Mouse (Mus musculus): ENCODE results near the gene Gja4.

The Gja4 gene

DNA sequence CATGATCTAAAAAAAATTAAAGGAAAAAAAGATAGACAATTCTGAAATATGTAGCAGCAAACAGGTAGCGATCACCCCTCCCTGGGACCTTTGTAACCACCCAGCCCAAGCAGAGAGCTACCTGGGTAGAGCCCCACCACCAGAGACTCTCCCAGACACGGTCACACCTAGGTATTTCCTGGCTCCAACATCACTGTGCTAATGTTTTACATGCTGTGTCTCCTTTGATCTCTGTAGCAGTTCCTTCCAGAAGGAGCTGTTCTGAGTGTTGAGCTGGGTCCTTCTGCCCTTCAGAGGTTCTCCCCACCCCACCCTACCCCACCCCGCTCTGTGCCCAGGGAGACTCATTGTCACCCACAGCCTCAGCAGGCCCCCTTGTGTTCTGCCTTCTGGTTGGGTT, 9.8 kb upstream of the Gja4 start:
- no peak for DNase-seq

DNA sequence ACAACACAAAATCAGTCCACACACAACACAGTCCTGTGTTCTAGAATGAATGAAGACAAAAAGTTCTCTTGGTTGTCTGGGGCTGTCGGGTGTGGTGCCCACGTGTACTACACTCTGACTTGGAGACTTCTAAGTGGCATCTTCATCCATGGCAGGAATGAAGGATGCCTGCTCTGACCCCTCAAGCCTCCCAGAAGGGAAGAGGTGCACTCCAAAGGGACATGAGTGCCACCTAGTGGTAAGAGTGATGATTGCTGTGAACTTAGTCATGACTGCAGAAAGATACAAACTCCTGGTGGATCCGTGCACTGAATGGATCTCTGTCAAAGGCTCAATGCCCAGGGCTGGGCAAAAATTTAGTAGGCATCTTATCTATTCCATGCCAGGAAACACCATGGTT, 5.8 kb upstream of the Gja4 start:
- peak; percentile 71 for DNase-seq

DNA sequence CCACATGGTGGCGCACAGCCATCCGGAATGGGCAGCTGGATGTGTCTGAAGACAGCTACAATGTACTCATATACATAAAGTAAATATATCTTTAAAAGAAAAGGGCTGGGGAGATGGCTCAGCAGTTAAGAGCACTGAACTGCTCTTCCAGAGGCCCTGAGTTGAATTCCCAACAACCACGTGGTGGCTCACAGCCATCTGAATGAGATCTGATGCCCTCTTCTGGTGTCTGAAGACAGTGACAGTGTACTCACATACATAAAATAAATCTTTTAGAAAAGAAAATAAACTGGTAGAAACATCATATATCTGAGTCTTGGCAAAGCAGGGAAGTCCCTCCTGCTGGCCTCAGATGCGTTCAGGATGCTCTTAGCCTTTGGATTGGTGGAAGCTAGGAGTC, 3.3 kb upstream of the Gja4 start:
- DNase-seq = no peak

DNA sequence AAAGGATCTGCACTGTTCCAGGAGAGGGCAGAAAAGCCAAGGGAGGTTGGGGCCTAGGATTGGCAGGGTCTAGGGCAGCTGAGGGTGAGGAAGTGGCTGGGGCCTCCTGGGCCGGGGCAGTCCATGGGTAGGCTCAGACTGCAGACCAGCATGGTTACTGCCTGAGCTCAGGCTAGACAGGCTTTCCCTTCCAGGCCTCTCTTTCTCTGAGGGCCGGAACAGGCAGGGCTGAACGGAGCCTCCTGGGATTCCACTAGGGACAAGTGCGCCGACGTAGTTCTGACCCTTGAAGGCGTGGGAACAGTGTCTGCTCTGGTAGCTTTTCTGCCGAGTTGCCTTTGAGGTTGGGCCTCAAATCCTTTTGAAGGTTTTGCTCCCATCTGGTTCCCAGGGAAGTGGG, 1.9 kb upstream of the Gja4 start:
- no peak for DNase-seq

DNA sequence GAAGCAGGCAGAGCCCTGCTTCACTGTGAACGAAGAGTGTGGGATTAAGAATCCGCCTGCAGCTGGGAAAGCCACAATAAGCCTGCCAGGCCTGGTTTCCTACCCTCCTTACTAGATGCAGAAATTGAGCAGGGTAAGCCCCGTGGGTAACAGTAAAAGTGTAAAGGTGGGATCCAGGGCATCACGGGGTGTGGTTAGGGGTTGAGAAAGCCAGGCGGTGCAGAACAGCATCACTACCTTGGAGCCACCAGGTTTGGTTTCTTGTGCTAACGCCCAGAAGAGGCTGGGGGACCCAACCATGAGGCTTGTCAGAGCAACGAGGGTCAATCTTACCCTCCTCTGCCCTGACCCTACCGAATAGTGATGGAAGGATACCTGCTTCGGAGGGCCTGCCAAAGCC, 746 bp upstream of the Gja4 start:
- no peak for DNase-seq

DNA sequence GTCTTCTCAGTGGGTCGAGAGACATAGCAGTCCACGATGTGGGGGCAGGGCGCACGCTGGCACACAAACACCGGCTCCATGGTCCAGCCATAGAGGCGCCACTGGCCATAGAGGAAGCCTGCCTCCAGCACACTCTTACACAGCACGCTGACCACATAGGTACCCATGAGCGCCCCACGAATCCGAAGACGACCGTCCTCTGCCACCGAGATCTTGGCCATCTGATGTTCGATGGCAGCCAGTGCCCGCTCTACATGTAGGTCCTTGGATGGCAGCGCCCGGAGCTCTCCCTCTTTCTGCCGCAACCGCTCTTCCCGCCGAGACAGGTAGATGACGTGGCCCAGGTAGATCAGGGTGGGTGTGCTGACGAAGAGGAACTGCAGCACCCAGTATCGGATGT, 1.5 kb downstream of the Gja4 start:
- DNase-seq = no peak

DNA sequence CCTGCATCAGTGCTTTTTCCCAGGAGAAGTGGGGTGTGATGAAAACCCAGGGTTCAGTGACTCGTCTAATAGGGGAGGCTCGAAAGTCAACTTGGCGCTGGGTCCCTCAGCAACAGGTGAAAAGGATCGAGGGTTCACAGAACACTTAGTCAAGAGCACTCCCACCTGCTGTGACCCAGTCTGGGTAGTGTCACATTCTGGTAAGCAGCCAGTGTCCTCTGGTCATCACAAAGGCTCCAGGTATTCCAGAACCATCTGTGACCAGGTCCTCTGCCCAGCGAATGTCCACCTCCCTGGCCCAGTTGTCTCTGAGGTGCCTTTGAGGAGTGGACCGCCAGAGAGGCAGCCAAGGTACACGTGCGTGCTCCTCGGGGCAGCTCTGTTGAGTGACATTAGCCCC, 2.3 kb downstream of the Gja4 start:
- DNase-seq = peak; percentile 49

DNA sequence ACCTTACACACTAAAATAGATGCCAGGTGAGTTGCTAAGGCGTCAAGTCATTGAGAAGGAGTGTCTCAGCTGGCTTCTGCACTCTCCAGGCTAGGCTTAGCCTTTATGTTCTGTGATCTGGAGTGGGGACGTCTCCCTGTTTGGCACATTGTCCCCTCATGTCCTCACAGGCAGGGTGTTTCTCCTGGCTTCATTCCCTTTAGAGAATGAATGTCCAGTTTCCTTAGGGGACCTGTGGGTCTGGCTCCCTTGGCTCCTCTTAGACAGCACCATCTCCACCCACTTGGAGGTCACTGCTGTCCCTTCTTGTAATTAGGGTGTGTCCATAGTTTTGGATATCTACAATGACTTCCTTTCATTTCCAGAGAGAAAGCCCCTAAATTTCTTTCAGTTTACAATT, 6.9 kb downstream of the Gja4 start:
- no peak for DNase-seq

DNA sequence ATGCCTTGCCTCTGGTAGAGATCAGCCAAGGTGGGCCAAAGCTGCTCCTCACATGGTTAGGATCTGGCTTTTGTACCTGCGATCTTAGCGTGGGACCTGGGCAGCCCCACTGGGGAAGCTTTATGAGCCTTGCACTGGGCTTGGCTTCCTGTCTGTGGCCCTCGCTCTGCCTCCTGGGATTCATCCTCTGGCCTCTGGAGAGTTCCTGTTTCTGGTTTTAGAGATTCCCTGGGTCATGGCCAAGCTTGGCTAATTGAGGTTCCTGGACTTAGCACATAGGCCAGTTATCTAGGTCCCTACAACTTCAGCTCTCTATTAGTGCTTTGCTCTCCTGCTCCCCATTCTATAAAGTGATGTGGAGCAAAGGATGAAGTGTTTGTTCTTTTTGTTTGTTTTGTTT, 10.0 kb downstream of the Gja4 start:
- DNase-seq = no peak

DNA sequence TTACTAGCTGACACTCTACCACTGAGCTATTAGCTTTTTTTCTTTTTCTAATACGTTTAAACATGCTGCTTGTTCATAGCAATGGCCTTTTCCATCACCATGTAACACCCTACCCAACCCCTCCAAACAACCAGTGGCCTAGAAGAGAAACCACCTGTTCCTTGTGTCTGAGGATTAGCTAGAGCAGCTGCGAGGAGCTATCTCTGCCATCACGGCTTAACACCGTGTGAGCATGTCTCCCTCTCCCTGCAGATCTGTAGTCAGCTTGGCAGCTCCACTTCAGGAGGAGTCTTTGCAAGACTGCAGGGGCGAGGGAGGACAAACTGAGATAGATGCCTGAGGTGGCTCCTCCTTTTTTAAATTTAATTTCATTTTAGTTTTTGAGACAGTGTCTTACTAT, 13.3 kb downstream of the Gja4 start:
- DNase-seq = no peak

DNA sequence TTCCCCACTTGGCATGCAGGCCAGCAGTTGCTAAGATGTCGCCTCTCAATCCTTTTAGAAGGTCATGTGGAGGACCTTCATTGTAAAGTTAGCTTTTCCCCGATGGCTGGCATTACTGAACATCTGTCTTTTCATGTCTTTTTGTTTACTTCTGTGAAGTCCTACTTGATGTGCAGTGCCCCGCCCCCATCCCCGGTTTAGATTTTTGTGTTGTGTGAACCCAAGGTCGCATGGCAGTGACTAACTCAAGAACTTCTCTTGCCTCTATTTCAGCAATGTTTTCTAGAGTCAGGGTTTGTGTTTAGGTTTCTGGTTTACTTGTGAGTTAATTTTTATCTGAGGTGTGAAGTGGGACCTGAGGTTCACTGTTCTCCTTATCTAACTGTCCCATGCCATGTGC, 21.2 kb downstream of the Gja4 start:
- DNase-seq = no peak

DNA sequence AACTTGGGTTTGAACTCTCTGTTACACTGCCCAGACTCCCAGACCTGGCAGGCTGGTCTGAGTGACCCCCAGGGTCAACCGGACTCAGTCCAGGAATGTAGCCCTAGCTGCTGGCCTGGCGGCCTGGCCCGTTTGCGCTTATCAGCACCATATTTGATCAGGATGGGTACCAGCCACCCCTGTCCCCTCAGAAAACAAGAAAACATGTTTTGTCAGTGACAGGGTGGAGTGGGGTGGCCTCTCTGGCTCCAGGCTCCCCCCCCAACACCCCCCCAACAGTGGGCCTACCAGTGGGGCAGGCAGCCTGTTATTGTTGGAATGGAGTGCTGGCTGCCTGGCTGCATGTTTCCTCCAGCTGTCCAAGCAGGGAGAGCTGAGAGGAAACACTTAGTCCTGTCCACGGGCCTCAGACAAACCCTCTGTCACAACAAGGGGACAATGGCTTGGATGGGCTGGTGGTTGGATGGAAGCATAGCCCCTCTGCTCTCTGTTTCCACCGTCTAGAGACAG, 24.7 kb downstream of the Gja4 start:
- no peak for DNase-seq

DNA sequence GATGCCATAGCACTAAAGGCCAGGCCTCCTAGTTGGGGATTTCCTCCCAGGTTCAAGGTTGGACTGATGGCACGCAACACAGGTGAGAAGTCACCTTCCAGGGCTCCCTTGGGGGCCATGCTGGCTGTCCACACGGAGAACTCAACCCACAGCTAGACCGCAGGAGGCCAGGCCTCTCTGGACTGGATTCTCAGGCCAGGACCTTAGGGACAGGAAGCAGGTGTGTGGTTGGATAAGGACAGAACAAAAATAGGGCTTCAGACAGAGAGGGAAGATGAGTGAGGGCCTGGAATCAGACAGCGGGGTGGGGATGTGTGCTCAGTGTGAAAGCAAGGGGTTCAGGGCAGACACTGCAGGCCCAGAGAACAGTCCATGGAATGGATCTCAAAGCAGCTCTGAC, 26.9 kb downstream of the Gja4 start:
- DNase-seq = no peak

DNA sequence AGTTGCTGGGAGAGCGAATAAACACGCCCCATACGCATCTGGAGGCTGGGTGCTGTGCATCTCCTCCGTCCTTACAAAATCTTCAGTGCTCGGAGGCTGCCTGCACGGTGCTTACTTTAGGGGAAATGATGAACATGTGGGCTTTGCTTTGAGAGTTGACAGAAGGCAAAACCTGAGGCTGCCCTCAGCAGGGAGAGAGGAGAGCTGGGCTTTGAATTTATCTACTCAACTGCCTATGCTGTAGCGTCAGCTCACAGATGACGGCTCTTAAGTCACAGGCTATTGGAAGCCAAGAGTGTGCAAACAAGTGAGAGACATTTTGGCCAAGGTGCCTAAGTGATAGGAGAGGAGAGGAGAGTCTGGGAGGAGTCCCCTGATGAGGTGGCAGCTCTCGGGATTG, 34.6 kb downstream of the Gja4 start:
- no peak for DNase-seq

DNA sequence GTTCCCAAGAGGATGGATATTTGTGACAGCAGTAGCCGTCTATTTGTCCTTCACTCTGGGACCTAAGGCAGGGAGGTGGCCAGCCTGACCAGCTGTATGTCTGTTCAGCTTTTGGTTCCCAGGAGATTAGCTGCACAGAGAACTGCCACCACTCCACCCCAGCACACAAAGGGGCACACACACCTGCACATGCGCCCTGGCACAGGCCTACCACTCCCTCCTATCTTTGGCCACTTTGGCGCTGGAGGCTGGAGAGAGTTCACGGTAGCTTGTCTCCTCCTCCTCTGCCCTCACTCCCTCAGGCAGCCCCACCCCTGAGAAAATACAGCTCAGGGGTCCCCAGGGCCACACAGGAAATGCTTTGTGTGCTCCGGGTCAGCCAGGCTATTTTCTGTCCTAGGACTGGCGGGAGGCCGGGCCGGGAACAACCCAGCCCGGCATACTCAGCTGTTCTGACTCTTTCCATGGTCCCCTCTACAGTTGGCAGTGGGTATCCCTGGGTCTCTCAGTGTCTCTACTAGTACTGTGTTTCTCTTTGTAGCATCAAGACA, 35.3 kb downstream of the Gja4 start:
- DNase-seq = no peak

DNA sequence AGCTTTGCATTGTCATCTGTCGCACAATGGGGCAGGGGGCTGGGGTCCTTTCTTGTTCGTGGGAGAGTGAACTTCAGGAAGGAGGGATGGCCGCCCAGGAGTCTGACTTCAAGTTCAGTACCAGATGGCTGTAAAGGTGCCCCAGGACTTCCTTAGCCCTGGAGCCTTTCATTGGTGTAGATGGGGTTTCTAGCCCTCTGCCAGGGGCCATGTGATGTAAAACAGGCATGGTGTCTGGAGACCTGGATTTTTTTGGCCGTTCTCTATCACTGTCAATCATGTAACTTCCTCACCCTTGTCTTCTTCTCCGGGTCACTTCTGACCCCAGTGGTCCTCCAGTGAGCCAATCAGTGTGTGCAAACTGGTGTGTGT, 49.7 kb downstream of the Gja4 start:
- no peak for DNase-seq

DNA sequence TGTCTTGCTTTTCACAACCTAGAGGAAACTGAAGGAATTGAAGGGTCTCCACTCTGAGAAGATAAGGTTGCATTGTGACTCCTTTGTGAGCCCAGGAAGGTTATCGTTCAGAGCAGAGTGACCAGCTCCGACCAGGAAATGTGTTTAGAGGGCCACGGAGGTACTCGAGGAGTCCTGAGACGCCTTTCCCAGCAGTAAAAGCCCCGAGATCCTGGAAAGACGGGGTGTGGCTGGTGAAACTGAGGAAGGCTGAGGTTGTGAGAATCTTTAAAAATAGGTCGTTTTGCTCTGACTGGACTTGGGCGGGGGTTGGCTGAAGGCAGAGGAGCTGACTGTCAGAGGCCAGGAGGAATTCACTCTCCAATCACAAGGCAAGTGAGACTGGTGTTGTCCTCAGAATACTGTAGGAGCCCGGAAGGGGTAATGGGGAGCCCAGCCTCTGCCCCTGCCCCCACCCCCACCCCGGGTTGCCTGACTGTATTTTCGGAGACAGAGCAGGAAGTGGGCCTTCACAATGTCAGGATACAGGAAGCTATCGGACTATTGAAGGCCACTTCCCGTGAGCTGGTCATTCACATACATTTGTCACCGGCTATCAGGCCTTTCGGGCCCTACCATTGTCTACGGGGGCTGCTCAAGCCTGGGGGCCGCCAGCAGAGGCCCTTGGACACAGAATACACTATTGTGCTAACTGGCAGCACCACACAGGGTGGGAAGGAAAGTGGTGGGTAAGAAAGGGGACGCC, 50.2 kb downstream of the Gja4 start:
- no peak for DNase-seq

DNA sequence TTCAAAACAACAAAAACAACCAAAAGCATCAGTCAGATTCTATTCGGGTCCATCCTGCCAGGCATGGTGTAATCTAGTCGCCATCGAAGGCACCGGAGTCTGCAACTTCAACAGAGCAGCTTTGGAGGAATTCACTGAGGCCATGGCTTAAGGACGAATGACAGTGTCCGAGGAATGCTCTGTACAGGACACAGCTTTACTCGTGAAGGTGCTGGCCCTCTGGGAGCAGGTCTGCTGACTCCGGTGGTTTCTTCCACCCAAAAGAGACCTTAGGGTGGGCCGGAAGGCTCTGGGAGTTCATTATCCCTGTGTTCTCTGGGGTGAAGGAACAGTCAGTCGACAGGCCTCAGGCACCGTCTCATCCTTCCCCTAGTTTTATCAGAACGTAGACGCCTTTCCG, 52.2 kb downstream of the Gja4 start:
- DNase-seq = no peak
